Mouse (Mus musculus) left cerebral cortex, adult 9 months (tissue): ENCODE results near the gene Rab3gap1.

Experiments
- DNase-seq, 2 experiments: peaks; one replicate each; pipeline ENCODE4 v3.0.0; 2022; ENCODE audit warnings: low spot score in 2 of 2

Rab3gap1 gene

DNA sequence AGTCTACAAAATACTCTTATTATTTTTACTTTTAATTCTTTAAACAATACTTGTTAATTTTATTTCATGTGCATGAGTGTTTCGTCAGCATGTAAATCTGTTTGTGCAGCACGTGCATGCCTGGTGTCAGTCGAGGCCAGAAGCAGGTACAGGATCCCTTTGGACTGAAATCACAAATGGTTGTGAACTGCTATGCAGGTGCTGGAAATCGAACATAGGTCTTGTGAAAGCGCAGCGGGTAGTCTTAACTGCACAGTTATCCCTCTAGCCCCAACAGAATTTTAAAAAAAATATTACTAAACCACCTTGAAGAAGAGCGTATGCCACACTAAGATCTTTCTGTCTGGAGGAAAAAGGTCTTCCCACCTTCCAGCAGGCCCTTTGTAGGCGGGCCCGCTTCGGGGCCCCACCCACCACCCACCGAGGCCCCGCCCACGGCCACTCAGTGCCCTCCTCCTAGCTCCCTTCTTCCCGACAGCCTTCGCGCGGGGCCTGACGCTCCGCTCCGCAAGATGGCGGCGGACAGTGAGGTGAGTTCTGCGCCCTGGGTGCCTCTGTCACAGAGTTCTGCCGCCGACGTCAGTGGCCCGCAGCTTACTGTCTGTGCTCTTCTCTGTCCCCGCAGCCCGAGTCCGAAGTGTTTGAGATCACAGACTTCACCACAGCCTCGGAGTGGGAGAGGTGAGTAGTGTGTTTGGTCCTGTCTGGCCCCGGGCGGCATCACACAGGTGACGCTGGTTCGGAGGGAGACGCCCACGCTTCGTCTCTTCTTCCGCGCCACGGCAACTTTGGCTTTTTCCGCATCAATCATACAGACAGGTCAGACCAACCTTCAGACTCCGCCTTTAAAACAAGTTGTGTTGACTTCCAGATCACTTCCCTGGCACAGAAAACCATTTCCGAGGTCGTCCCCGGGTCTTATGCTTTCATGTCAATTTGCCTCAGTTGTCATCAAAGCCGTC is at the start of gene Rab3gap1:
Rab3gap1 (plus strand) TSS at position 474 of the 962 bp plus-strand sequence.
- DNase-seq: peak; percentile 67 to 85

DNA sequence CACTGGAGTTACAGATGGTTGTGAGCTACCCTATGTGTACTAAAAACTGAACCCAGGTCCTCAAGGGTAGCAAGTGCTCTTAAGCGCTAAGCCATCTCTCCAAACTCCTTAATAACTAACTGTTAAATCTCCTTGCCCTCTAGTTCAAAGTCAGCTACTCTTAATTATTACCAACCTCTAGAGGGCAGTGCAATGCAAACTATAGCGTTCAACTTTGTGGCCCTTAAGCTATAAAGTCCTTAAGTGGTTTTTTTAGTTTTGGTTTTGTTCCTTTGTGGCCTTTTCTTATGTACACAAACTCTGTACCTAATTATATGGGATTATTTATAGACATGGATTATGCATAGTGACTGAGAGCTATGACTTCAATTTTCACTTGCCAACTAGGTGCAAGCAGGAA is 41.2 kb upstream of the Rab3gap1 start:
- peak in 1 of 2 experiments; percentile 39 for DNase-seq

DNA sequence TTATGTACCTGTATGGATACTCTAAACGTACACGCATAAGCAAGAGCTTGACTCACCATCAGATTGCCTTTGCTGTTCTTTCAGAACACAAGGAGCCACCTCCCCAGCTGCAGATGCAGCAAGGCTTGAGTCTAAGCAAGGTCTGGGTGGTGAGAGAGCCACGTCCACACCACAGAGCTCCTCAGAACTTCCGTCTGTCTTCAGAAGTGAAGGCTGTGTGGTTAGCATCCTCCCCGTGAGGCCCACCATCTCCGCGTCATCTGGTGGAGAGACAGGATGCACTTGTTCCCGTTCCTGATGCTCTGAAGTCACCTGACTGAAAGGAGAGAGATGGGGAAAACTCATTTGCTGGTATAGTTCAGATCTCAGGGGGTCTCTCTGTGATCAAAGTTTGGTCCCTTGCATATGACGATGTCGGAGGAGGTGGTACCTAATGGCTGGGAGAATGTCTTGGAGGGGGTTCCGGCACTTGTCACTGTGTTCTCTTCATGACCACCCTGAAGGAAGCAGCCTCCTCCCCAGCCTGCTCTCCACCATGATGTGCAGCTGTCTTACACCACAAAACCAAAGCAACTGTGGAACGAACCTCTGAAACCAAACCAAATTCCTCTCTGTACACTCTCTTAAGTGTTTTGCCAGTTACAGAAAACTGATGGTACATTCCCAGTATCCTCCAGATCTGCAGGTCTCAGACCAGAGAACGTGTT is 38.2 kb upstream of the Rab3gap1 start:
- DNase-seq: no peak

DNA sequence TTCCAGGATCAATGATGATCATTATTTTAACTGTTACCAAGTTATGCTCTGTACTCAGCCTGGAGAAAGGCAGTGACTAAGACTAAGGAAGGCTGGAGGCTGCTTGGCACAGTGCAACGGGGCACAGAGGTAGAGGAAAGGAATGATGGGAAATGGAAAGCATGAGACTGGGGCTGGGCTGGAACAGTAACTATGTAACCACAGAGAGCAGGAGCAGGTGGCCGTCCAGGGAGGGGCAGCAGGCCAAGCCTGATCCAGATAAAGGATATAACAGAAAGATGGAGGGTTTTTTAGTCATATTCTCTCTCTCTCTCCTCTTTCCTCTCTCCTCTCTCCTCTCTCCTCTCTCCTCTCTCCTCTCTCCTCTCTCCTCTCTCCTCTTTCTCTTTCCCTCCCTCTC is 34.9 kb upstream of the Rab3gap1 start:
- DNase-seq: no peak

DNA sequence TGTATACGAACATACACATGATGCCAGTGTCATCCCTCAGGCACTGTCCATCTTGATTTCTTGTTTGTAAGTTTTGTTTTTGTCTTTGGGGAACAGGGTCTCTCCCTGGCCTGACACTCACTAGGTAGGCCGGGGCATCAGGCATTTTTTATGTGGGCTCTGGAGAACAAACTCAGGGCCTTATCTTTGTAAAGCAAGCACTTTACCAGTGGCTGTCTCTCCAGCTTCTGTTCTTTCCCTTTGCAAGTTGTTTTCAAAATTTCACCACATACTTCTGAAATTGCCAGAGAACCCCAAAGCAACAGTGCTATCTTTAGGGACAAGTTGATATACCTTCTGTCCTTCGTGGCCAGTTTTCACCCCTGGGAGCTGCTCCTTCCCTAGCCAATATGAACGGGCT is 34.4 kb upstream of the Rab3gap1 start:
- no peak for DNase-seq

DNA sequence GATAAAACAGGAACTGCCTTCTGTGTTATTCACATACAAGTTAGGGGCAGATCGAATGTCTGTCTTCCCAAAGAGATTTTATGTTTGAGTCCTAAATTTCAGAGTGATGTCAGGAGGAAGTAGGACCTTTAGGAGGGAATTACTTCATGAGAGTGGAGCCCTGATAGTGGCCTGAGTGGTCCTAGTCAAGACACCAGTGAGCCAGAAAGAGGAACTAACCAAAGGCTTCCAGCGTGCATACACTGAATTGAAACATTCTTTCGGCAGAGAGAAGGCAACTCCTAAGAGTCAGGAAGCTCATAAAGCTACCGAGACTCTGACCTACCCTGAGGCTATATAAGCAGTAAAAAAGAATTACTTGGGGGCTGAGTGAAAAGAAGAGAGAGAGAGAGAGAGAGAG is 32.0 kb upstream of the Rab3gap1 start:
- DNase-seq: no peak

DNA sequence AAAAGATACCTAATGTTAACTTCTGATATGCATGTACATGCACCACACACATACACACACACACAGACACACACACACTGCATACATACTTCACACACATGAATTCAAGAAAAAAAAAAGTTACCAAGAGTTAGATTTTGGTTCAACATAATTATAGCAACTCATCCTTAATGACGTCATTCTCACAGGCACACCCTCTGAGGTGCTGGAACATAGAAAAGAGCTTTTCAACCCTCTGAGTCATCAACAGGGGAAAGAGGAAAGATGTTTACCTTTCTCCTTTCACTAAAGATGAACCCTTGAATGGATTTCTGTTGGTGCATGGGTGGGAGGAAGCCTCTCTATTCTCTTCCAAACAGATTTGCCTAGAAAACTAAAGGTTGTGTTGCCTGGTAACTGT is 30.0 kb upstream of the Rab3gap1 start:
- no peak for DNase-seq

DNA sequence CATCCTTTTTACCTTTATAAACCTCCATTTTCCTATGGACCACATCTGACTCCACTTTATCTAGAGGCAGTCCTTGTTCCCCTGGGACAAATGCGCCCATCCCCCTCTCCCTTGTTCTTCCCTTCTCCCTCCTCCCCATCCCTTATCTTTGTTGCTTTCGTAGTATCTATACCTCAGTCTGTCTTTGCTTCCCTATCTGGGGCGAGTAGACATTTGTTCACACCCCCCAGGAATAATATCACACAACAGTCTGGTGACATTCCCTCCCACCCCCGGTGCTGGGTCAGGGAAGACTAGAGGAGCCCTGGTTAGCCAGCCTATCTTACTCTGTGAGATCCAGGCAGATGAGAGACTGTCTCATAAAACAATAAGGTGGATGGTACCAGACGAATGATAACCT is 23.1 kb upstream of the Rab3gap1 start:
- DNase-seq: no peak

DNA sequence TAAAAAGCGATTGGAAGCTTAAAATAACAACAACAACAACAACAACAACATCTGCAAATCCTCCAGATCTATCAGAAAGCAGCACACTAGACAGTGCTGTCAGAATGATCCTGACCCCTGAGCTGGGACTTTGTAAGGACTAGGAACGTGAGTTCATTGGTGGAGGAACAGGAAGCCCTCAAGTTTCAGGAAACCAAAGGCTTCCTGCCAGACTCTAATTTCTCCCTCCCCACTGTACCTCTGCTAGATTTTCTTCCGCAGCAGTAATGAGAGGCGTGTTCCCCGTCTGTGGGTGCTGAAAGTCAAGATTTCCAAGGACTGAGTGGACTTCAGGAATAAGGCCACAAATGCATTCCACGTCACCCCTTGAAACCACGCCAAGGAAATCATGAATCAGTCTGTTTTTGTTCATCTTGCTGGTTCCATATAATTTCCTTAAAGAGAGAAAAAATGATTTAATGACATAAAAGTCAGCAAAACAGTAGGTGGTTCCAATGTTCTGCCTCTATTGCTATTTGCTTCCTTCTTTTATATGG is 18.4 kb upstream of the Rab3gap1 start:
- DNase-seq: no peak

DNA sequence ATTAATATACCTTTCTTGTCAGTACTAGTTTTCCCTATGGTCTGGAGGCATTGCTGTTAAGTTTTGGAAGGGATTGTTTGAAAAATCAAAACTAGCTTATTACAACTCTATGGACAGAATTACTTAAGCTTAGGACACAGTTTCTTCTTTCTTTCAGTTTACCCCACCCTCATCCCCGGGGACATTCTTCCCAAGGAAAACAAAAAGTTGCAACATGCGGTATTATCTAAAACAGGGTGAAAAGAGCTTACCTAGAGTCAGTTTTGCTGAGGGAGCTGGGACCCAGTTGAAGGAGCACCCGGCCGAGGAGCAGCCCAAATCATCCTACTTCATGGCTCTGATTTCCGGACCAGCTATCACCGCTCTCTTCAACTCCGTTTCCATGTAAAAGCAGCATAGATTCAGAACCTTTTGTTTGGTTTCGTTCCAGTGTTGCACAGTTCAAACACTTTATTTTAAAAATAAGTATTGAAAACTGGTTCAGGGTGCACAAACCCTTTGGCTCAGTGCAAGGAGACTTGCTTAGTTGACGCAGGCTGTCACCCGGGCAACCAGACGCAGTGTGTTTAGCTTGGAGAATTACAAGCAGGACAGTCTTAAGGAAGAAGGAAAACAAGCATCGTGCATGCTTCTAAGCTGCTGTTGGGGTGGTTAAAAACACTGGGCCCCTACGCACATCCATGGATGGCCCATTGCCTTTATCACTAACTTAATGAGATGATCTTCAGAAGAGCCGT is 13.9 kb upstream of the Rab3gap1 start, which contains the start of gene Map3k19:
Map3k19 (minus strand) TSS at position 546 of the 737 bp plus-strand sequence.
- DNase-seq: peak in 1 of 2 experiments; percentile 48

DNA sequence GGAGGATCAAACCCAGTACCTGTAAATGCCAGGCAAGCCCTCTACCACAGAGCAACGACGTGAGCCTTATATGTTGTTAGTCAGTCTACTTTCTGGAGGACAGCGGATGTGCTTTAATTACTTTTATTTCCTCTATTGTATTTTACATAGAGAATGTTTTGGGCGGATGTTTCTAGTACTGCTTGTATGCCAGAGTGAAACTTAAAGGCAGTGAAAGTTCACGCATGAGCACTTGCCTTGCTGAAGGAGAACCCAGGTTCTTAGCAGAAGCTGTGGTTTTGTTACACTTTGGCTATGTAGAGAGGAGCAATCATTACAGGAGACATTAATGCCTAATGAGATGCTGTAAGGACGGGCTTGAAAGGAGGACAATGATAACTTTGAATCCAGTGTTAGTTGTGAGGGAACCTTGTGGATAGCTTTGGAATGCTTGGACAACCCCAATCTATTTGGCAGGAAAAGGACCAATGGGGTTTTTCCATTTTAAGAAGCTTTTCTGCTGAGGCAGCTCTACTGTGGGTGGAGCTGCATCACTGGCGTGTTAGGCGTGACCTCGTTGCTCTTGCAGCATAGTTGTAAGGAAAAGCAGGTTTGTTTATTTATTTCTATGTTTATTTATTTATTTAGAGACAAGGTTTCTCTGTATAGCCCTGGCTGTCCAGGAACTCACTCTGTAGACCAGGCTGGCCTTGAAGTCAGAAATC is 9.5 kb upstream of the Rab3gap1 start:
- no peak for DNase-seq

DNA sequence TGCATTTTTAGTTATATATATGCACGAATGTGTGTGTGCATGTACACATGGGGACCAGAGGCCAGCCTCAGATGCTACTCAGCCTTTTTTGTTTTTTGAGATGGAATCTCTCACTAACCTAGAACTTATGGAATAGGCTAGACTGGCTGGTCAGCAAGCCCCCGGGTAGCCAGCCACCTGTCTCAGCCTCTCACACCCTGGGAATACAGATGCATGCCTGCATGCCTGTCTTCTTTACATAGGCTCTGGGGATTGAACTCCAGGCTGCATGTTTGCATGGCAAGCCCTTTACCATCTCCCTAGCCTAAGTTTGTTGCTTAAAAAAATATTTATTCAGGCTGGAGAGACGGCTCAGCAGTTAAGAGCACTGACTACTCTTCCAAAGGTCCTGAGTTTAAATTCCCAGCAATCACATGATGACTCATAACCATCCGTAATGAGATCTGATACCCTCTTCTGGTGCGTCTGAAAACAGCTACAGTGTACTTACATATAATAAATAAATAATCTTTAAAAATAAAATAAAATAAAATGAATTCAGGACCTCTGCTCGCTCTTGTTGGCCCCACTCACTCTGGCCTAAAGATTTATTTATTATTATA is 8.7 kb upstream of the Rab3gap1 start:
- DNase-seq: no peak

DNA sequence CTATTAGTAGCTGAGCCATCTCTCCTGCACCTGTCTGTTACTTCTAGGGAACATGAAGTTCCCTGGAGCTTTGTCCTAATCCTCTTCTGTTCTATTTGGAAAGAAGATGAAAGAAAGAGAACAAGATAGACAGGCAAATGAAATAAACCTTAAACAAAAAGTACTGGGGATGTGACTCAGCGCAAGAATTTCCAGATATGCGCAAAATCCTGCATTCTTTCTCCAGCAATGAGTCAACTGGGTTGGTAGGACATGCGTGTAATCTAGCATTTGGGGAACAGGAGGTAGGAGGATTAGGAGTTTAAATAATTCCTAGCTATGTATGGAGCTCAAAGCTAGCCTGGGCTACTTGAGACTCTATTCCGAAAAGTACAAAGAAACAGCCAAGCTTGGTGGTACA is 8.1 kb upstream of the Rab3gap1 start:
- no peak for DNase-seq

DNA sequence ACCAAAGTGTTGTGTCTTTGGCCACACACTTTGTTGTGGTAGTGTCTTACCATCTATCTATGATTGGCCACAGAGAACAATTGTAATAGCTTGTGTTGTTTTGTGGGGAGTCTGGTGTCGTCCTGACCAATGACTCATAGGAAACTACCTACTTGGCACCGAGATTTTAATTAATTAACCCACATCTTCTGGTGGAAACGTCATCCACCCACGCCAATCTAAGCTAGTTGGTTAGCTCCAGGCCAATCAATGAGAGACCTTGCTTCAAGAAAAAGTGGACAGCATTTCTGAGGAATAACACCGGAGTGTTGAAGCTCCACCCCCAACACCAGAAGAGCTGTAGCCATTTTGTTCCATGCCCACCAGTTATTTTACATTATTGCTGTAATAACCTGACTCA is 6.7 kb upstream of the Rab3gap1 start:
- DNase-seq: no peak

DNA sequence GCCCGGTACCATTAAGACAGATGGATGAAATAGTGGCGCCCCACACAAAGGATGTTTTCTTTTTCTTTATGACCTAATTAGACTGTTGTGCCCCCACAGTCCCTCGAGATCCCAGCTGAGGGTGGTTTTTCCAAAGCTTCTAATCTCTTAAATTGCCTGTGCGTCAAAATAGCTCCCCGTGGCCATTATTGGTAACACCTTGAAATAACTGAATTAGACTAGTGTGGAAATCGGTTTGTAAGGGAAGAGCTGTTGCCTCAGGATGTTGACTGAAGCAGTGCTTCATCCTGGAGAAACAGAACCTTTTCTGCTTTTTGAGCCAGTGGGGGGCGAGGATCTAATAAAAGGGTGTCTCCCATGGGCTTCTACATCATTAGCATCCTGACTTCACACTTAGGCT is 4.8 kb upstream of the Rab3gap1 start:
- DNase-seq: no peak

DNA sequence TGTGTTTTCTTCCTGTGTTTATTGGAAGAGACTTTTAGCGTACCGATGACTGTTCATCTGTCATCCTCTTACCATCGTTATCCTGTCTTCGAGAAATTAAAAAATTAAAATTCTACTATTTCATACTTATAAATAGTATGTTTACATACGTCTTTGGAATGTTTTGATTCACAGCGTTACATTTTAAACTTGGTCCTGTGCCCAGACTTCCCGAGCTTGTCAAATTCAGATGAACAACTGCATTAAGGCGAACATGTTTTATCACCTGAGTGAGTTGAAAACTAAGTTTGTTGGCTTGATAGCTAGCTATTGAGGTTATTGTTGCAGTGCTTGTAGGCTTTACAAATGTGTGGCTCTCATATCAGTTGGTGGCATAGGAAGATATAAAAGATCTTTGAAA is 703 bp downstream of the Rab3gap1 start:
- DNase-seq: no peak

DNA sequence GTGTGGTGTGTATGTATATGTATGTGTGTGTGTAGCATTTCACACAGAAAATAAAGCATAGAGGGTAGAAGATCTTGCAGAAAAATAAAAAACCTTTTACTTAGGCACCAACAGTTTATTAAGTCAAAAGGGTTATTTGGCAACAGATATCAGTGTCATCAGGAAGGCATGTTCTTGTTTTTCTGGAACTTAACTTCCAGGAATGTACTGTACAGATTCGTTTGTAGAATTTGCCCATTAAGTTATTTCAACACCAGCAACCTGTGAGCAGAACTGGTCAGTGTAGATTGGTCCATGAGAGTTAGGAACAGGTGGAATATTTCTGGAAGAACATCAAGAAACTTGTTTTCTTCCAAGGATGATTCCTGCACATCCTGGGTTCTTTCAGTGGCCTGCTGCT is 30.8 kb downstream of the Rab3gap1 start:
- no peak for DNase-seq

DNA sequence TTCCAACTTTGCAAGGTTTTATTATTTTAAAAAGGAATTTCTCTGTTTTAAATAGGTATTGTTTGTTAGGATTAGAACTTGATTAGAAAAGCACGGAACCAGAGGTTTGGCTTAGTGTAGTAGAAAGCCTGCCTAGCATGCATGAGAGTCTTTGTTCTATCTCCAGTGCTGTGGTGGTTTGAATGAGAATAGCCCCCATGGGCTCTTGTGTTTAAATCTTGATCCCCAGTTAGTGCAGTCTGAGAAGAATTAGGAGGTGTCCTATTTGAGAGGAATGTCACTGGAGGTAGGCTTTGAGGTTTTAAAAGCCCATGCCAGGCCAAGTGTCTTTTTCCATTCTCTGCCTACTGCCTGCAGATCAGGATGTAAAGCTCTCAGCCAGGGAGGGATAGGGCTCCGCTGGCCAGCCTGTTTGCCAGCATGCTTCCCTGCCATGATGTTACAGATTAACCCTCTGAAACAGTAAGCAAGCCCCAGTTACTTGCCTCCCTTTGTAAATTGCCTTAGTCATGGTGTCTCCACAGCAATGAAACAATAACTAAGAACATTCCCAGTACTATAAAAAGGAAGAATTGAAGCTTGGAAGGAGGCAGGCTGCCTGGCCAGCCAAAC is 36.3 kb downstream of the Rab3gap1 start:
- no peak for DNase-seq

DNA sequence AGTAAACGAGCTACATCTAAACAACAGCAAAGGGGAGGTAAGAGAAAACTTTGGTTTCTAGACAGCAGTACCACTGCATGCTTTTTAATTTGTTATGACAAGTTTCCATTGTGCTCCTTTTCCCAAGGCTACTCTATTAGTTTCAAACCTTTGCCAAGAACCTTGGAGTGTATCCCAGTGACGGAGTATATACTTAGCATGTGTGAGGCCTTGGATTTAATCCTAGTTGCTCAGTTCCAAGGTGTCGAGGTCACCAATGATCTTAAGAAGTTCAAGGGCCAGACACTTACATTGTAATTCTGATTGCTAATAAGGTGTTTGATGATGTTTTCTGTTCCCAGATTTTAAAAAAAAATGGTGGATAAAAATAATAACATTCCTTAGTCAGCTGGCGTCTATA is 44.5 kb downstream of the Rab3gap1 start:
- no peak for DNase-seq

DNA sequence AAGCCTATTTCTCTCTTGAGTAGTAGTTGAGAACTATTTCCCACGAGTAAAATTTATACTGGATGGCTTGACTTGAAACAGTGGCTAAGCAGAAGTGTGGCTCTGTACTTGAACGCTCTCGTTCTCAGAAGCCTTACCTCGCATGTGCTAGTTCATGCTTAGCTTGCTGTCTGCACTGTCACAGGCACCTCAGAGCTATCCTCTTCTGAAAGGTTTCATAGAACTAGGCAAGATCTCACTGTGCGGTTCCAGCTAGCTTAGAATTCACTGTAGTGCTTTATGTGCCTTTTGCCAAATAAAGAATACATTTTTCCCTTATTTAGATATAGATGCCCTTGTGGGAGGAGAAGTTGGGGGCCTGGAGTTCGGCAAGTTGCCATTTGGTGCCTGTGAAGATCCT is 46.7 kb downstream of the Rab3gap1 start:
- no peak for DNase-seq
